Comparison of ENCODE assay signal across 12 mouse cellular contexts in the genomic region with DNA sequence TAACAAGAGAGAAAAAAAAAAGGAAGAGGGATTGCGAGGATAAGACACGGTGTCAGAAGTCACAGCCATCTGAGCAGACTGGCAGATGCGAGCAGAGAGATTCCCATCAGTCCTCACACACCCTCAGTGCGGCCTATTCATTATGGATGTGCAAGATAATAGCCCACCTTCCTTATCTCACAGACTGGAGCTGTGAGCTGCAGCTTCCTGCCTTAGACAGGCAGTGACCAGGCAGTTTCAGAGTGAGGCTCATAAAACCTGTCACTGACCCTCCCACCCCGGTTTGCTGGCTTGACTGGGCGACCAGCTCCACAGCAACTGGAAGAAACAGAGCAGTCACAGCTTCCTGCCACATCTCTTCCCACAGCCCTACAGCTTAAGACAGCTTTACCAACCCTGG.
DNase-seq lines count a peak whose midpoint lies in the region; ATAC-seq lines count a peak whose summit lies in the region.
"Had no signal": no experiment of that assay in that cellular context is flagged by ENCODE, and none has a peak within 500 bp of the region (broad histone marks: within the 10 kb centered on the region; RNA-seq: fewer than 3 reads in every experiment).

No protein-coding gene starts in this region.

- no peak overlapping the region for H3K4me3 ChIP-seq in neural tube, embryonic 15.5 days (replicated peaks)
- H3K4me3 ChIP-seq: hindbrain, embryonic 15.5 days had no signal

- 35% methylated on average over 6 of the region's 6 CpGs for WGBS in neural tube, embryonic 15.5 days

- H3K9me3 ChIP-seq in neural tube, embryonic 15.5 days (replicated peaks): no peaks in the 10 kb centered on the region
- H3K9me3 ChIP-seq: hindbrain, embryonic 15.5 days had no signal

- no peak overlapping the region for H3K4me2 ChIP-seq in neural tube, embryonic 15.5 days
- H3K4me2 ChIP-seq: hindbrain, embryonic 15.5 days had no signal

- H3K4me1 ChIP-seq in neural tube, embryonic 15.5 days: 0 out of 2 replicates have a peak, but pooled peaks cover 3% of the 10 kb centered on the region
- H3K4me1 ChIP-seq: hindbrain, embryonic 15.5 days had no signal

- no peak for ATAC-seq in neural tube, embryonic 15.5 days (ENCODE audit: low FRiP score)
- ATAC-seq: lung, postnatal 0 days had no signal

- no peaks in the 10 kb centered on the region for H3K27me3 ChIP-seq in neural tube, embryonic 15.5 days (replicated peaks)
- H3K27me3 ChIP-seq: hindbrain, embryonic 15.5 days had no signal

- peak; percentile 73 for DNase-seq in heart, adult 11 months
- no peak for DNase-seq in heart, adult 8-10 months (ENCODE audit: low spot score)
- peak; percentile 19 for DNase-seq in neural tube, embryonic 10.5 days (ENCODE audit: extremely low spot score, low spot score)
- DNase-seq in liver: peak; percentile 84
- DNase-seq in spleen, postnatal 4 days (ENCODE audit: low spot score in 2 of 2): peak; percentile 44 to 63
- no peak for DNase-seq in thymus, adult 18-20 months
- no peak for DNase-seq in Muller cell, postnatal 12 days (ENCODE audit: inconsistent ontology term)
- DNase-seq: cerebellum, adult 2 months; gastrocnemius, postnatal 10 days had no signal

- H3K36me3 ChIP-seq in neural tube, embryonic 15.5 days: no peaks in the 10 kb centered on the region
- H3K36me3 ChIP-seq: hindbrain, embryonic 15.5 days had no signal

- no peak overlapping the region for H3K9ac ChIP-seq in neural tube, embryonic 15.5 days (replicated peaks)
- H3K9ac ChIP-seq: hindbrain, embryonic 15.5 days had no signal

- no peak overlapping the region for H3K27ac ChIP-seq in neural tube, embryonic 15.5 days (replicated peaks)
- H3K27ac ChIP-seq: hindbrain, embryonic 15.5 days had no signal

Comparison
In these comparisons a context has a peak if more than half of its experiments do, and no peak if none do; other contexts are left out.
1. DNase-seq: peak in heart, adult 11 months (single experiment), neural tube, embryonic 10.5 days (single experiment), liver (single experiment) and spleen, postnatal 4 days (2 of 2); none in heart, adult 8-10 months (single experiment), thymus, adult 18-20 months (0 of 2) and Muller cell, postnatal 12 days (single experiment).